Mouse (Mus musculus): ENCODE results near the gene Usp7. TPM values are rescaled to one million over a fixed set of nuclear protein-coding genes. Genes with fewer than 3 reads are reported as not detected.

Gene Usp7
- total RNA-seq, 2 experiments from 2014 or later = 144 to 151 TPM

- no peak for DNase-seq (ENCODE audit: low spot score in 2 of 2)
Measured at GRCm38 (mm10) chr16:8676228-8676627, 115.9 kb downstream of the Usp7 start.

- DNase-seq (ENCODE audit: low spot score in 2 of 2) = no peak
Measured at GRCm38 (mm10) chr16:8675559-8675958, 116.5 kb downstream of the Usp7 start.

GRCm38 (mm10) chr16:8674165-8674564, 117.9 kb downstream of the Usp7 start:
- peak in 1 of 2 experiments; percentile 34 for DNase-seq (ENCODE audit: low spot score in 2 of 2)

- DNase-seq (ENCODE audit: low spot score in 2 of 2) = no peak
Measured at GRCm38 (mm10) chr16:8673343-8673742, 118.8 kb downstream of the Usp7 start.

GRCm38 (mm10) chr16:8672811-8673210, 119.3 kb downstream of the Usp7 start:
- DNase-seq (ENCODE audit: low spot score in 2 of 2) = no peak

- no peak for DNase-seq (ENCODE audit: low spot score in 2 of 2)
Measured at GRCm38 (mm10) chr16:8672350-8672687, 119.8 kb downstream of the Usp7 start.

- peak; percentile 70 to 83 for DNase-seq (ENCODE audit: low spot score in 2 of 2)
Measured at GRCm38 (mm10) chr16:8671551-8672349, 120.4 kb downstream of the Usp7 start, which contains the start of gene Carhsp1. Gene Carhsp1, minus strand, starts transcription at chr16:8672155.

- no peak for DNase-seq (ENCODE audit: low spot score in 2 of 2)
Measured at GRCm38 (mm10) chr16:8670041-8671035, 121.8 kb downstream of the Usp7 start.

GRCm38 (mm10) chr16:8669432-8669831, 122.7 kb downstream of the Usp7 start:
- no peak for DNase-seq (ENCODE audit: low spot score in 2 of 2)

GRCm38 (mm10) chr16:8668386-8668785, 123.7 kb downstream of the Usp7 start:
- DNase-seq (ENCODE audit: low spot score in 2 of 2) = no peak

- no peak for DNase-seq (ENCODE audit: low spot score in 2 of 2)
Measured at GRCm38 (mm10) chr16:8667814-8668213, 124.3 kb downstream of the Usp7 start.

GRCm38 (mm10) chr16:8667261-8667660, 124.8 kb downstream of the Usp7 start:
- no peak for DNase-seq (ENCODE audit: low spot score in 2 of 2)

GRCm38 (mm10) chr16:8666452-8666851, 125.7 kb downstream of the Usp7 start:
- DNase-seq (ENCODE audit: low spot score in 2 of 2) = no peak

GRCm38 (mm10) chr16:8665367-8665766, 126.7 kb downstream of the Usp7 start:
- DNase-seq (ENCODE audit: low spot score in 2 of 2) = no peak

- DNase-seq (ENCODE audit: low spot score in 2 of 2) = peak in 1 of 2 experiments; percentile 33
Measured at GRCm38 (mm10) chr16:8663606-8664539, 128.2 kb downstream of the Usp7 start.

GRCm38 (mm10) chr16:8663022-8663421, 129.1 kb downstream of the Usp7 start:
- DNase-seq (ENCODE audit: low spot score in 2 of 2) = no peak

GRCm38 (mm10) chr16:8658764-8659163, 133.3 kb downstream of the Usp7 start:
- DNase-seq (ENCODE audit: low spot score in 2 of 2) = no peak

GRCm38 (mm10) chr16:8658349-8658748, 133.8 kb downstream of the Usp7 start:
- DNase-seq (ENCODE audit: low spot score in 2 of 2) = no peak

GRCm38 (mm10) chr16:8656256-8656655, 135.9 kb downstream of the Usp7 start:
- no peak for DNase-seq (ENCODE audit: low spot score in 2 of 2)

- DNase-seq (ENCODE audit: low spot score in 2 of 2) = no peak
Measured at GRCm38 (mm10) chr16:8655599-8655998, 136.5 kb downstream of the Usp7 start.

GRCm38 (mm10) chr16:8655108-8655507, 137.0 kb downstream of the Usp7 start:
- no peak for DNase-seq (ENCODE audit: low spot score in 2 of 2)
